Mouse (Mus musculus): ENCODE measurements at regions not wholly inside any gene's neighbourhood (a gene's known extent, or its start where the extent isn't known, plus 50 kb on each side); places are given as distances from the start of the nearest gene placed in this dataset.

- Histone ChIP-seq H3K27me3 (ENCODE audit: control insufficient read depth, insufficient read depth, low read length) (no peaks in the 10 kb centered on the region), H3K4me3 (replicated peaks; ENCODE audit: insufficient read depth, low read depth, low read length) (no peak overlapping the region), H3K4me1 (ENCODE audit: control insufficient read depth, insufficient read depth, low read length) (no peaks in the 10 kb centered on the region), H3K27ac (ENCODE audit: insufficient read depth, low read length) (no peak overlapping the region)
- no peak for TF ChIP-seq POLR2A (IDR thresholded peaks at IDR 0.05; ENCODE audit: borderline replicate concordance, insufficient read depth, low read length)
- TF ChIP-seq CTCF (IDR thresholded peaks at IDR 0.05; ENCODE audit: borderline replicate concordance, insufficient read depth, low read depth, low read length), result no peak
- 85% methylated on average over 3 of the region's 3 CpGs for WGBS
- DNase-seq, result no peak
Observed at GRCm38 (mm10) chr8:128212223-128212622, 146.2 kb upstream of the Nrp1 start.

- Histone ChIP-seq H3K4me1 (ENCODE audit: control insufficient read depth, insufficient read depth, low read length) (peaks cover 3% of the 10 kb centered on the region; the same call in 1 of the 2 replicates), H3K4me3 (replicated peaks; ENCODE audit: insufficient read depth, low read depth, low read length) (no peak overlapping the region), H3K27me3 (ENCODE audit: control insufficient read depth, insufficient read depth, low read length) (no peaks in the 10 kb centered on the region), H3K27ac (ENCODE audit: insufficient read depth, low read length) (no peak overlapping the region)
- DNase-seq, result no peak
- TF ChIP-seq POLR2A (IDR thresholded peaks at IDR 0.05; ENCODE audit: borderline replicate concordance, insufficient read depth, low read length), result no peak
- TF ChIP-seq CTCF (IDR thresholded peaks at IDR 0.05; ENCODE audit: borderline replicate concordance, insufficient read depth, low read depth, low read length), result no peak
- WGBS, result 82% methylated on average over 2 of the region's 2 CpGs
Observed at GRCm38 (mm10) chr8:128214256-128214655, 144.1 kb upstream of the Nrp1 start.

- 94% methylated on average over 2 of the region's 2 CpGs for WGBS
- TF ChIP-seq POLR2A (IDR thresholded peaks at IDR 0.05; ENCODE audit: borderline replicate concordance, insufficient read depth, low read length), result no peak
- no peak for DNase-seq
Observed at GRCm38 (mm10) chr8:128218886-128219285, 139.5 kb upstream of the Nrp1 start.

GRCm38 (mm10) chr8:128219539-128219938 is 138.9 kb upstream of the Nrp1 start:
- Histone ChIP-seq H3K27me3 (ENCODE audit: control insufficient read depth, insufficient read depth, low read length) (no peaks in the 10 kb centered on the region), H3K27ac (ENCODE audit: insufficient read depth, low read length) (no peak overlapping the region), H3K4me3 (replicated peaks; ENCODE audit: insufficient read depth, low read depth, low read length) (no peak overlapping the region), H3K4me1 (ENCODE audit: control insufficient read depth, insufficient read depth, low read length) (peaks cover 8% of the 10 kb centered on the region; the same call in 1 of the 2 replicates)
- peak; percentile 80 to 84 for DNase-seq
- TF ChIP-seq CTCF (IDR thresholded peaks at IDR 0.05; ENCODE audit: borderline replicate concordance, insufficient read depth, low read depth, low read length), result no peak
- no peak for TF ChIP-seq POLR2A (IDR thresholded peaks at IDR 0.05; ENCODE audit: borderline replicate concordance, insufficient read depth, low read length)

More at GRCm38 (mm10) chr8:128218886-128219285, 139.5 kb upstream of the Nrp1 start:
- Histone ChIP-seq H3K27ac (ENCODE audit: insufficient read depth, low read length) (no peak overlapping the region), H3K4me3 (replicated peaks; ENCODE audit: insufficient read depth, low read depth, low read length) (no peak overlapping the region), H3K27me3 (ENCODE audit: control insufficient read depth, insufficient read depth, low read length) (no peaks in the 10 kb centered on the region), H3K4me1 (ENCODE audit: control insufficient read depth, insufficient read depth, low read length) (peaks cover 8% of the 10 kb centered on the region; the same call in 1 of the 2 replicates)

GRCm38 (mm10) chr8:128223092-128223491 is 135.3 kb upstream of the Nrp1 start:
- Histone ChIP-seq H3K27ac (ENCODE audit: insufficient read depth, low read length) (no peak overlapping the region), H3K27me3 (ENCODE audit: control insufficient read depth, insufficient read depth, low read length) (no peaks in the 10 kb centered on the region), H3K4me3 (replicated peaks; ENCODE audit: insufficient read depth, low read depth, low read length) (no peak overlapping the region), H3K4me1 (ENCODE audit: control insufficient read depth, insufficient read depth, low read length) (peaks cover 8% of the 10 kb centered on the region; the same call in 1 of the 2 replicates)
- TF ChIP-seq CTCF (IDR thresholded peaks at IDR 0.05; ENCODE audit: borderline replicate concordance, insufficient read depth, low read depth, low read length) (no peak), POLR2A (IDR thresholded peaks at IDR 0.05; ENCODE audit: borderline replicate concordance, insufficient read depth, low read length) (no peak)
- no peak for DNase-seq
- 96% methylated on average over 1 of the region's 1 CpGs for WGBS

- no peak overlapping the region for H3K27ac ChIP-seq (ENCODE audit: insufficient read depth, low read length)
- no peak for TF ChIP-seq CTCF (IDR thresholded peaks at IDR 0.05; ENCODE audit: borderline replicate concordance, insufficient read depth, low read depth, low read length)
- TF ChIP-seq POLR2A (IDR thresholded peaks at IDR 0.05; ENCODE audit: borderline replicate concordance, insufficient read depth, low read length), result no peak
- H3K27me3 ChIP-seq (ENCODE audit: control insufficient read depth, insufficient read depth, low read length), result no peaks in the 10 kb centered on the region
- H3K4me3 ChIP-seq (replicated peaks; ENCODE audit: insufficient read depth, low read depth, low read length), result no peak overlapping the region
- no peak for DNase-seq
- H3K4me1 ChIP-seq (ENCODE audit: control insufficient read depth, insufficient read depth, low read length), result peaks cover 8% of the 10 kb centered on the region; the same call in 1 of the 2 replicates
Observed at GRCm38 (mm10) chr8:128223522-128223921, 134.9 kb upstream of the Nrp1 start.

GRCm38 (mm10) chr8:128225123-128225522 is 133.3 kb upstream of the Nrp1 start:
- Histone ChIP-seq H3K27me3 (ENCODE audit: control insufficient read depth, insufficient read depth, low read length) (no peaks in the 10 kb centered on the region), H3K4me3 (replicated peaks; ENCODE audit: insufficient read depth, low read depth, low read length) (no peak overlapping the region), H3K27ac (ENCODE audit: insufficient read depth, low read length) (no peak overlapping the region), H3K4me1 (ENCODE audit: control insufficient read depth, insufficient read depth, low read length) (no peaks in the 10 kb centered on the region)
- 98% methylated on average over 2 of the region's 2 CpGs for WGBS
- no peak for TF ChIP-seq CTCF (IDR thresholded peaks at IDR 0.05; ENCODE audit: borderline replicate concordance, insufficient read depth, low read depth, low read length)
- no peak for DNase-seq

GRCm38 (mm10) chr8:128235071-128235470 is 123.3 kb upstream of the Nrp1 start:
- TF ChIP-seq CTCF (IDR thresholded peaks at IDR 0.05; ENCODE audit: borderline replicate concordance, insufficient read depth, low read depth, low read length) (no peak), POLR2A (IDR thresholded peaks at IDR 0.05; ENCODE audit: borderline replicate concordance, insufficient read depth, low read length) (no peak)
- Histone ChIP-seq H3K4me1 (ENCODE audit: control insufficient read depth, insufficient read depth, low read length) (no peaks in the 10 kb centered on the region), H3K27me3 (ENCODE audit: control insufficient read depth, insufficient read depth, low read length) (no peaks in the 10 kb centered on the region), H3K4me3 (replicated peaks; ENCODE audit: insufficient read depth, low read depth, low read length) (no peak overlapping the region), H3K27ac (ENCODE audit: insufficient read depth, low read length) (no peak overlapping the region)
- no peak for DNase-seq
- WGBS, result 91% methylated on average over 11 of the region's 11 CpGs
